Mouse (Mus musculus) thymus, postnatal 0 days (tissue): Measurements from ENCODE around the gene Slc6a2. TPM values are rescaled to one million over a fixed set of nuclear protein-coding genes. Genes with fewer than 3 reads are reported as not detected.

ENCODE experiments used
- DNase-seq: peaks from one replicate; pipeline ENCODE4 v3.0.0-alpha.2; 2015; ENCODE audit warnings: low spot score
- microRNA-seq: library from miRNA; unstranded; fragments of <30 nt; microRNA quantifications from one replicate; pipeline ENCODE4, GENCODE M21; 2016; ENCODE audit warnings: borderline number of aligned reads
- polyA plus RNA-seq: library from polyadenylated mRNA; unstranded; fragments of >200 nt; fragmentation: Nextera tagmentation; extraction: Ambion mirVana; gene quantifications from 2 replicates; pipeline ENCODE4 v1.2.1, GENCODE M21; 2015

Slc6a2 gene
- polyA plus RNA-seq, 1 experiment from 2014 or later, result 0.27 TPM

DNA sequence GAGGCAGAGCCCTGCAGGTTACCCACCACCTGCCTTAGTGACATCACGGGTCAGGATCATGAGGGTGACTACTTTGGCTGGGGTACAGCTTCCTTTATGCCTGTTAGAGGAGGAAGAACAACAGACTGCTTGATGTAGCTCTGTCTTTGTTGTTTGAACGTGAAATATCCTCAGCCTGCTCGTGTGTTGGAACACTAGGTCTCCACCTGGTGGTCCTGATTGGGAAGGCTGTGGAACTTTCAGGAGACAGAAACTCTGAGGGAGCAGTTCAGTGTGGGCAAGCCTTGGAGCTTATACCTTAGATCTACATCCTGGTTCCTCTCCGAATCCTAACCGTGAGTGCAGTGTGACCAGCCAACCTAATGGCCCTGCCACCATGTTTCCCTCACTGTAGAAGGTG, 61.9 kb downstream of the Slc6a2 start:
- DNase-seq, result no peak

- no peak for DNase-seq
Observed at GRCm38 (mm10) chr8:93030664-93031063, 70.8 kb downstream of the Slc6a2 start.

DNA sequence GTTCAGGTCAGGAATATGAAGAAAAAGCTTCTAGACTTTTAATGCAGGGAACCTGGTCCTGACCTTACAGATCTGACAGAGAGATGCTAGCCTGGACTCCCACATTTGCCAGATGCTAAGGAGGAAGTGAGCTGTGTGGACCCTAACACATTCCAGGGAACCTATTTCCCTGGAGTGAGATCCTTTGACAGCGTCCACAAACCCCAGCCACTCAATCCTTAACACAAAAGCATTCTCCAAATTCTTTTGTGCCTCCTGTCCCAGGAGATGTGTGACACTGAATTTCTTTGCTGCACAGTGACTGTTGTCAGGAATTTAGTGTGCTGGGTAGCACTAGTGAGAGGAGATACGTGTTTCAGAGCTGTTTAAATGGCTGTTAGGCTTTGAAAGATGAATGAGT, 79.0 kb downstream of the Slc6a2 start:
- DNase-seq, result no peak

DNA sequence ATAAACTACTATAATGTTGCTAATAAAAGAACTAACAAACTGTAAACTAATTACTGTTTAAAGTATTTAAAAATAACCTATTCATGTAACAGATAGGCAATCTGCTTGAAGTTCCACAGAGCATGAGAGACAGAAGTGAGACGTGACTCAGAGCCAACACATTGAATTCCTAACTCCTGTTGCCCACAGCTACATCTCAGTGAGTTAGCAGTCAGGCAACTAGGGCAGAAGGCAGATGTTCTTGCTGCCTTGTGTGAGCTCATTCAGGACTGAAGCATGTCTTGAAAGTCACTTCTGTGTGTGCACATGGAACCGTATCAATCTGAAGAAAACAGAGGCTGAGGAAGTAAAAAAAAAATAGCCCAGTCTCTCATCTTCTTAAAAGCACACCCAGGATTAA, 80.4 kb downstream of the Slc6a2 start:
- no peak for DNase-seq

DNA sequence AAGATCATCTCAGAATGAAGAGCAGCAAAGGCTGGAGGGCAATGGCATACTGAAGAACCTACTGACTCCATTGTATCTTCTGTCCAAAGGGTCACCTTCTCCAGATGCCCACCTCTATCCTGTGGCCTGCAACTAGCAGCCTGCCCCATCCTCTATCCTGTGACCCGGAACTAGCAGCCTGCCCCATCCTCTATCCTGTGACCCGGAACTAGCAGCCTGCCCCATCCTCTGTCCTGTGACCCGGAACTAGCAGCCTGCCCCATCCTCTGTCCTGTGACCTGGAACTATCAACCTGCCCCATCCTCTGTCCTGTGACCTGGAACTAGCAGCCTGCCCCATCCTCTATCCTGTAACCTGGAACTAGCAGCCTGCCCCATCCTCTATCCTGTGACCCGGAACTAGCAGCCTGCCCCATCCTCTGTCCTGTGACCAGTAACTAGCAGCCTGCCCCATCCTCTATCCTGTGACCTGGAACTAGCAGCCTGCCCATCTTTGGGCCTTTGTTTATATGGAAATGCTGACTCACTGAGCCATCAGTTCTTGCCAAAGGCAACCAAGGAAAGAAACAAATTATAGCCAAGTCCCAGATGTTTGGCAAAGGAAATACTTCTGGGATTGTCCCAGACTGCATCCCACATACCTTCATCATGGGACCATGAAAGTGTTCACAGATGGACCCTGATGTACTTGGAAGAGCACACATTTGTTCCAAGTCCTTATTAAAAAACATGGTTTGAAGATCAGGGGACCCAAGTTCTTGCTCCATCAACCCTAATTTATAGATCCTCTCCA, 81.1 kb downstream of the Slc6a2 start:
- no peak for DNase-seq

- no peak for DNase-seq
Observed at GRCm38 (mm10) chr8:93043083-93043482, 83.2 kb downstream of the Slc6a2 start.

DNA sequence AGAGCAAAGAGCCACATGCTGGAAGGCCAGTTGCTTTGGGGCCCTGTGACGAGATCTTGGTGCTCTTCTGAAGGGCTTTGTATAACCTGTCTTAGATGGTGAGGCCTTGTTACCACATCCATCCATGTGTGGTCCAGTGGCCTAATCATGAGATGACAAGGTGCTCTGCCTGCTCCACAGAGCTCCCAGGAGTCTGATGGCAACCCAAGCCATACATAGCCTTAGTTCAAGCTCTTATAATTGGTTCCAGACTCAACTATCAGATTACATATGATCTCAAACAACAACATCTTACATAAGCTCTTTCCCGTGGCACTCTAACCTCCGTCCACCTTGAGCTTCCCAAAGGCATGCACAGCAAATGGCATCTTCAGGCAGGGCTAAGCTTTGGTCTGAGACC, 88.2 kb downstream of the Slc6a2 start, which contains the start of gene Ces1a:
TSS of gene Ces1a (minus strand) at position 101 of the 400 bp plus-strand sequence.
- DNase-seq, result no peak

DNA sequence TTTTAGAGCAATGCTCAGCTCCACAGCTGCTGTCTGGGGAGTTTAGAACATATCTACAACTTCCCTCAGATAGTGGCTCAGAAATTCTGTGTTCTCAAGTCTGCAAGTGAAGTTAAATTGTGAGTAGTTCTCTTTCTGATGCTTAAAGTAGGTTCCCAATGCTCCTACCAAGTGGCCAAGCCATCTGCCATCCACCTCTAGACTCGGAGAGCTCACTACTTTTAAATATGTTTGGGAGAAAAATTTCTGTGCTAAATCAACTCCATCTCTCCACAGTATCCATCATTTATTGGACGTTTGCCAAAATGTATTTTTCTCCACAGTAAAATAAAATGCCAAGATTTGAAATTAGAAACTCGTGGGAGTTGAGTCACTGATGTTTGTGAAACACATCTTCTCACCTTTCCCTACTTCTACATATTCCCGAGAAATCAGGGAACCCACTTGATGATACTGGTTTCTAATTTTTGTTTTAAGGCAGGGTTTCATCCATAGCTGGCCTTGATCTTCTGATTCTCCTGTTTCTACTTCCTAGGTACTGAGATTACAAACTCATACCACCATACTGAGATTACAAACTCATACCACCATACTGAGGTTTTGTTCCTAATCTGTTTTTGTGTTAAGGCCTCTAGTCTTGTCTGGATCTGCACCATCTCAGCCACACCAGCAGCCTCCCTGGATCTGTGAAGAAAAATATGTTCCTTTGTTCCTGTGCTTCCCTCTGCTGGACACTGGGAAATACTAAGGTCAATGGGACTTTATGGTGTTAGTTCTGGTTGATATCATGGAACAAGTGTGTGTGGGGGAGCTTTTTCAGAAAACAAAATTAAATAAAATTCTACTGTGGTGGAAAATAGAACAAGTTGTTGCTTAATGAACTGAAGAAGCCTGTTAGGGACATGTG, 88.9 kb downstream of the Slc6a2 start:
- no peak for DNase-seq

Small RNAs within 50 kb of the gene (microRNA-seq; reads per million reads assigned to microRNA genes)
- not detected for gene Gm22151

Other genes with a start within 250 kb of the Slc6a2 start
- 49.5 and 52.9 TPM in 2 replicates for gene Mmp2, start 132.8 kb upstream of the Slc6a2 start, polyA plus RNA-seq
- 20.2 and 25.5 TPM in 2 replicates for gene Lpcat2, start 104.7 kb upstream of the Slc6a2 start, polyA plus RNA-seq
- gene Capns2, start 58.7 kb upstream of the Slc6a2 start, polyA plus RNA-seq, result 0.13 and 0.27 TPM in 2 replicates
- 0.25 and 0.26 TPM in 2 replicates for gene Ces1a, start 88.1 kb downstream of the Slc6a2 start, polyA plus RNA-seq
- gene Ces1b, start 119.9 kb downstream of the Slc6a2 start, polyA plus RNA-seq, result 0.35 and 0.48 TPM in 2 replicates
- 0.18 TPM in 2 replicates for gene Ces1c, start 171.2 kb downstream of the Slc6a2 start, polyA plus RNA-seq
- 3.3 and 3.8 TPM in 2 replicates for gene Ces1d, start 237.8 kb downstream of the Slc6a2 start, polyA plus RNA-seq